Mouse (Mus musculus) layer of hippocampus, adult 2 months (tissue): ENCODE results near the gene Dnajc21. TPM values are rescaled to one million over a fixed set of nuclear protein-coding genes. Genes with fewer than 3 reads are reported as not detected.

ENCODE experiments used
- DNase-seq, 2 experiments: peaks; one replicate each; pipeline ENCODE4 v3.0.0; 2022; ENCODE audit warnings: low spot score in 2 of 2
- H3K27ac ChIP-seq: fragments of 200-600 bp; 2 replicates; pipeline ENCODE4 v1.8.1; 2022
- H3K4me3 ChIP-seq: fragments of 200-600 bp; 2 replicates; pipeline ENCODE4 v1.8.1; 2022; ENCODE audit warnings: mild to moderate bottlenecking
- CTCF ChIP-seq: fragments of 200-600 bp; conservative IDR thresholded peaks from 2 replicates; pipeline ENCODE4 v1.8.1; 2022; ENCODE audit warnings: antibody characterized with exemption, mild to moderate bottlenecking, moderate library complexity
- total RNA-seq, 2 experiments: library from RNA; stranded (reverse); gene quantifications; 2 replicates each; pipeline ENCODE4 v1.2.3; 2021

Gene Dnajc21
- total RNA-seq, 2 experiments from 2014 or later, result 22.2 to 25.6 TPM

DNA sequence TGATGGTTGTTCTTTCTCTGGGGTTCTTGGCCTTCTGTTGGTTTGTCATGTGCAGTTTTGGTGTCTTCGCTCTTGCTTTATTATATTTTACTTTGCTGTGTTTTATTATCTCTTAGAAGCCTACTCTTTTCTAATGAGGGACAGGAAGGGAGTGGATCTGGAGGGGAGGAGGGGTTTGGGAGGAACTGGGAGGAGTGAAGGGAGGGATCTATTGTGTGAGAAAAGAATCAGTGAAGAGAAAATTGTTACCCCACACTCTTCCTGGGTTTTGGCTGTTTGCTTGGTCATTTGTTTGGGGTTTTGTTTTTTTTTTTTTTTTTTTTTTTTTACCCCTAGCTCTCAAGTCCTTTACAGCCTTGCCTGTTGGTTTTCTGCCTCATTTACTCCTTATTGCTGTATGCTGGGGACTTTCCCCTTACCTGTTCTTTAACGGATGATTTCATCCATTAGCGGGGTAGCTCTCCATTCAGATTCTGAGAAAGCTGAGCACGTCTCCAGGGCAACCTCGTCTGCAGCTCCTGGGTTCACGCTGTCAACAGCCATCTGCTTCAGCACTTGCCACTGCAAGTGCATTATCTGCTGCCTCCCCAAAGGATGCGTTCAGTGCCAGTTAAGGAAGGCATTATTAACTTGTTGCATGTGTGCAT, 49.1 kb downstream of the Dnajc21 start:
- H3K27ac ChIP-seq, result no peak overlapping the region
- no peak for TF ChIP-seq CTCF

GRCm38 (mm10) chr15:10413656-10414055, 56.7 kb downstream of the Dnajc21 start:
- no peak for TF ChIP-seq CTCF
- DNase-seq, result no peak
- Histone ChIP-seq H3K27ac (no peak overlapping the region), H3K4me3 (no peak overlapping the region)

More for the DNA sequence above, 49.1 kb downstream of the Dnajc21 start:
- DNase-seq, result no peak
- no peak overlapping the region for H3K4me3 ChIP-seq

- DNase-seq, result no peak
- Histone ChIP-seq H3K27ac (no peak overlapping the region), H3K4me3 (no peak overlapping the region)
- no peak for TF ChIP-seq CTCF
These were observed 59.4 kb downstream of the Dnajc21 start for GRCm38 (mm10) chr15:10410881-10411280.

GRCm38 (mm10) chr15:10409842-10410241, 60.5 kb downstream of the Dnajc21 start:
- TF ChIP-seq CTCF, result no peak
- no peak overlapping the region for H3K27ac ChIP-seq
- H3K4me3 ChIP-seq, result no peak overlapping the region
- DNase-seq, result no peak

DNA sequence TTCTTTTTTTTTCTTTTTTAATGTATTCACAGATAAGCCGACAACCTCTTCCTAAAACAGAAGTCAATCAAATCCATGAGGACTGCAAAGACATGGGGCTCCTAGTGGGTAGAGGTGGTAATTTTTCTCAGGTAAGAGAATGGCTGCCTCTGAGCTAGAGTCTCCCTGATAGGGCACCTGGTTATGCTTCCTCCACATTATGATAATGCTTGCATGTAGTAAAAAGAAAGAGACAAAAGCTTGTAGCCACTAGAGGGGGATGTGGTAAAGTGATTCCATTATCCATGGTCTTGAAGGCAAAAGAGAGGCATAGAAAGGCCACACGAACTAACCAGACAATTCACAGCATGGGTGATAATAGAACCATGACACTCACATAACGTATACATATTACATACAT, 69.9 kb downstream of the Dnajc21 start:
- peak; percentile 70 for TF ChIP-seq CTCF
- peak in 1 of 2 experiments; percentile 18 for DNase-seq

DNA sequence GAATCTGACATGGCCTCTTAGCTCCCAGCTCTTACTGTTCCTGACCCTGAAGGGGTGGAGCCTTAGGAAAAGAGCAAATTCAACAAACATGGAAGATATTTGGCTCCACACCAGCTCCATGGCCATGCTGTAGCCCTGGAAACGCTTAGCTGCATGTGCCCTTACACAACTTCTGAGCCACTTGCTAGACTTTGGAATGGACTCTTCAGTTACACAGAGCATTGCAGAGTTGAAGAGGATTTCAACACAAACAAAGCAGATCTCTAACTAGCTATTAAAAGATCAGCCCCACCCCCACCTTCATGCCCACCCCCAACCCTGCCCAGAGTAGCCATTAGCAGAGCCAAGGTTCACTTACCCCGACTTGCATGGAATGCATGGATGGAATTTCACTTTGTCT, 70.5 kb downstream of the Dnajc21 start:
- TF ChIP-seq CTCF, result no peak
- DNase-seq, result no peak
- Histone ChIP-seq H3K27ac (no peak overlapping the region), H3K4me3 (no peak overlapping the region)

More for the DNA sequence above, 69.9 kb downstream of the Dnajc21 start:
- Histone ChIP-seq H3K27ac (no peak overlapping the region), H3K4me3 (no peak overlapping the region)

Other genes starting within 250 kb of the Dnajc21 start
- not detected for gene Gm21973, start 145.1 kb downstream of the Dnajc21 start, total RNA-seq
- gene Agxt2, start 112.0 kb downstream of the Dnajc21 start, total RNA-seq, result not detected
- 10 to 100 TPM; 18.7 to 20.7 TPM for gene Brix1, start 15.4 kb upstream of the Dnajc21 start, total RNA-seq
- gene Rad1, start 15.5 kb upstream of the Dnajc21 start, total RNA-seq, result 10 to 100 TPM; 11.5 to 14.1 TPM
- gene Ttc23l, start 88.2 kb upstream of the Dnajc21 start, total RNA-seq, result not detected
- 1 to 10 TPM; 4.1 to 4.4 TPM for gene Rai14, start 244.1 kb upstream of the Dnajc21 start, total RNA-seq